Mouse (Mus musculus) spleen, adult 2 months (tissue): ENCODE data around the gene Pnkd.

Experiments
- CTCF ChIP-seq: fragments of 200-500 bp; IDR thresholded peaks from 2 replicates; pipeline ENCODE4 v1.5.1; 2011; ENCODE audit warnings: mild to moderate bottlenecking, inconsistent platforms; ENCODE audit not compliant: insufficient read depth, insufficient read length, insufficient replicate concordance; ENCODE audit errors: extremely low read depth
- POLR2A ChIP-seq: fragments of 200-500 bp; IDR thresholded peaks from 2 replicates; pipeline ENCODE4 v1.6.1; 2011; ENCODE audit warnings: low read depth, low read length, inconsistent platforms

GRCm38 (mm10) chr1:74343161-74343560, 58.4 kb downstream of the Pnkd start:
- TF ChIP-seq POLR2A (no peak), CTCF (no peak)
